Mouse (Mus musculus) frontal cortex, postnatal 14 days (tissue): ENCODE results near the gene Mcpt8.
"Not testable (repeated sequence)": the region's sequence is repeated elsewhere in the genome, so short reads cannot be mapped to it uniquely, and the experiment has no call there.

Source experiments
- DNase-seq, 2 experiments: peaks; one replicate each; pipeline ENCODE4 v3.0.0; 2022; ENCODE audit warnings: low spot score in 2 of 2

Gene Mcpt8

DNA sequence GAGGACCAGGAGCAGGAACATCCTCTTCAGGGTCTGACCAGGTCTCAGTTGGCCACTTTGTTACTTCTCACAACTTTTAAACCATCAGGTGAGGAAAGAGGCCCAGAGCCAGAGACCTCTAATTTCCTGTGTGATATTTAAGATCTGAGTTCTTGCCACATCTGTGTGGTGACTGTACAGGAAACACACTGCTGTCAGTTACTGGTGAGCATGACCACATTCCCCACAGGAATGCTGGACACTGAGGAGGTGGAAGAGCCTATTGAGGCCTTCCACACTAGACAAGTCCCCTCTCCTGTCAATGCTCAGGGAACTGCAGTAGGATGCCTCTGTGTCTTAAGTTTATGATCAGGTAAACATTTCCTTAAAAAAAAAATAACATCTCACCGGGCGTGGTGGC is at the start of gene Mcpt8:
Mcpt8 (minus strand) TSS at position 107 of the 400 bp plus-strand sequence.
- DNase-seq, result no peak

DNA sequence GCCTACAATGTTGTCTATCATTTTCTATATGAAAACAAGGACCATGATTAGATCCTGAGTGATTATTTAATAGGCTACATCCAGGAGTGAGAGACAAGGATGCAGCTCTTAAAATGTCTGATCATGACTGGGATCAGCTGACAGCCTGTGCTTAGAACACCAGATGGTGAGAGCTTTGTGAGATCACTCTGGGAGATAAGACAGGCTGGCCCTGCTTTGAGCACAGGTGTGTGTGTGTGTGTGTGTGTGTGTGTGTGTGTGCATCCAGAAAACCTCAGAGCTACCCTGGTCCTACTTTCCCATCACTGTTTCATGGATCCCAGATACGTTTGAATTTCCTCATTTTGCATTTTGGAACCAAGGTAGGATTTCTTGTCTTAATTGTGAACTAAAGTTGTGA is 48.6 kb upstream of the Mcpt8 start:
- not testable (repeated sequence) for DNase-seq

DNA sequence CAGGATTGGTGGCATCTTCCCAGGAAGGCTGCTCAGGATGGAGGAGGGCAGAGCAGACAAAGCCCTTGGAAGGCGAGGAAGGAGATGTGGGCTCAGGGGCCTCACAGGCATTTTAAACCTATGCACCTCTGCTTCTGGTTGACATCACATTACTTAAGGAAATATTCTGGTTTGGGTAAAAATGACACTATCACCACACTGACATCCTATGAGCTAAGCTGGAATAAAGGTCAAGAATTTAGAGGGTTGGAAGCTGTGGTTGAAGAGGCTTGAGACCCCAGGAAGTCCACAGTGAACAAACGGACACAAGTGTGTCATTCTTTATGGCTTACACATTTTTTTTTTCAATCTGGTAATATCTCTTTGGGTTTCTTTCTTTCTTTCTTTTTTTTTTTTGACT is 47.4 kb upstream of the Mcpt8 start, which contains the start of gene Gzmd:
Gzmd (minus strand) TSS at position 101 of the 400 bp plus-strand sequence.
- not testable (repeated sequence) for DNase-seq

DNA sequence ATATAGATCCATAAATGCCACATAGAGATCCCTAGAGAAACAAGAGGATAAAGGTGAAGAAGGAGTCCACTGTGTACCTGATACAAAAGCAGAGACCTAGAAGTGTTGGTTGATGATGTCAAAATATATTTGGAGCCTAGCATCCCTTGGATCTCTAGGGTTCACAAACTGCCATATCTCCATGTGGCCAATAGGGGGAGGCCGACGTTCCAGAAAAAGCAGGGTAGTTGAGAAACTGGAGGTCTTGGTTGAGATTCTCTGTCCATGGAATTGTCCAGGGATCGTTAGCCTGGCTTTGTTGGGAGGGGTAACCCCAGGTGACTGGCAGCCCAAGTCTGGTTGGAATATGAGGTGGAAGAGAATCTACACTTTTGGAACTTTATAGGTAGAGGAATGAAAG is 43.3 kb upstream of the Mcpt8 start:
- DNase-seq, result no peak

DNA sequence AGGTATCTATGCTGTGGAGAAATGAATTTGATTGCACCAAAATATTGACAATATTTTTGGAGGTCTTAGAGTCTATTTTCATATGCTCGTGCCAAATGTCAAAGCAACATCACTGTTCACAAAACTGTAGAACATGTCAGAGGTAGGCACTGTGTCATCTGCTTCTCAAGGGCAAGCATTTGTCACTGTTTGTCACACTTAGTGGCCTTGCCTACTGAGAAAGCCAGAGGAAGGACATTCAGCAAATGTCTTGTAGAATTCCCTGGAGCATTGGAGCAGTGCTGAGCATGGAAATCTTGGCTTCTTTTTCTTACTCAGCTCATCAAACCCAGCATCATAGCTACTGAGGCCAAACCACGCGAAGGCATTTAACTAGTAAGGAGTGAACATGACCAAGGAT is 38.4 kb upstream of the Mcpt8 start:
- DNase-seq, result no peak

DNA sequence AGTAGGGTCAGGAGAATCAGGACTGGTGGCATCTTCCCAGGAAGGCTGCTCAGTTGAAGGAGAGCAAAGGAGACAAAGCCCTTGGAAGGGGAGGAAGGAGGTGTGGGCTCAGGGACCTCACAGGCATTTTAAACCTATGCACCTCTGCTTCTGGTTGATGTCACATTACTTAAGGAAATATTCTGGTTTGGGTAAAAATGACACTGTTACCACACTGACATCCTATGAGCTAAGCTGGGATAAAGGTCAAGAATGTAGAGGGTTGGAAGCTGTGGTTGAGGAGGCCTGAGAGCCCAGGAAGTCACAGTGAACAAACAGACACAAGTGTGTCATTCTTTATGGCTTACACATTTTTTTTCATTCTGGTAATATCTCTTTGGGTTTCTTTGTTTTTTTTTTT is 35.5 kb upstream of the Mcpt8 start, which contains the start of gene Gzme:
Gzme (minus strand) TSS at position 101 of the 400 bp plus-strand sequence.
- no peak for DNase-seq

DNA sequence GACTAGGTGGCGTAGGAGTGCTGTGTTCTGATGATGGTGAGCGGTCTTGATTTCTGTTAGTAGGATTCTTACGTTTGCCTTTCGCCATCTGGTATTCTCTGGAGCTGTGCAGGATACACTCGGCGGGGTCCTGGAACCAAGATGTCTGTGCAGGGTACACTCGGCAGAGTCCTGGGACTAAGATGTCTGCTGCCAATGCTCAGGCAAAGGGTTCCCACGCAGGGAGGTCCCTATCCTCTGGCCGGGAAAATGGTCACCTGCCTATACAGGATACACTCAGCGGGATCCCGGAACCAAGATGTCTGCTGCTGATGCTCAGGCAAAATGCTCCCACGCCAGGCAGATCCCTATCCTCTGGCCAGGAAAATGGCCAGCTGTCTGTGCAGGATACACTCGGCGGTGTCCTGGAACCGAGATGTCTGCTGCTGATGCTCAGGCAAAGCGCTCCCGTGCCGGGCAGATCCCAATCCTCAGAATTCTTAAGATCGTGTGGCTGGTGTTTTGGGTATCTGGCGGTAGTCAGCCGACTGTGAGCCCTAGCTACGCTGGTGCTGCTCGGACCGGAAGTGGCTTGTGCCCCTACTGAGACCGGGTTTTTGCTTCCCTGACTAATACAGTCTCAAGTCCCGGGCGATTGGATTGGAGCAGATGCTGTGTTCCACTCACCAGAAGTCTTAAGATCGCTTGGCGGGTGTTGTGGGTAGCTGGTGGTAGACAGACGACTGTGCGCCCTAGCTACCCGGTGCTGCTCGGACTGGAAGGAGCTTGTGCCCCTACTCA is 30.6 kb upstream of the Mcpt8 start:
- DNase-seq, result not testable (repeated sequence)

DNA sequence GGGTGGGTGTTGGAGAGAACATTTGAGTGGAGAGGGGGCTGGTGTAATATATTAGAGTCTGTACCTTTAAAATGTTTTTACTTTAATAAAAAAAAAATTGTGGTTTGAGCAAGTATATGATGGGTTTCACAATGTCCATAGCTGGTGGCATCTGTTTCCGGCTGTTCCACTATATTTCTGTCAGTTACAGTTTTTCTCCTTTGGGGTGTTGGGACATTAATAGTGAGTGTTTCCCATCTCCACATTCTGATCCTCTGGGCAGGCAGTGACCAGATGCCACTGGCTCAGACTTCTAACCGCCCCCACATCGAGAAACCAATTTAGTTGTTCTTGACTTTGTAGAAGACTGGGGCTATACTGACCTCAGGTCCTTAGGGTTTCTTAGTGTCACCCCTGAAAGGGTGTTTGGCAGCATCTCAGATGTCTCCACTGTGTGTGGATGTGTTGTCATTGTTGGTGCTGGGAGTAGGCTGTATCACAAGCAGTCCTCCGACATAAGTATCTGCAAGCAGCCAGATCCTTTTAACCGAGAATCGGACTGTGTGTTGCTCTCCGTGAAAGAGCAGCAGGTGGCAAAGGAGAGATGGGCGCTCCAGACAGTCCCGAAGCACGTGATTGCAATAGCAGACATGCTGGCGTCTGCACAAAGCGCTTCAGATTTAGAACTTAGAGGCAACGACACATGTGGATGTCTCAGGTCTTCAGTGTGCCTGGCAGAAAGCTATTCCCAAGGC is 20.5 kb upstream of the Mcpt8 start:
- DNase-seq, result no peak

DNA sequence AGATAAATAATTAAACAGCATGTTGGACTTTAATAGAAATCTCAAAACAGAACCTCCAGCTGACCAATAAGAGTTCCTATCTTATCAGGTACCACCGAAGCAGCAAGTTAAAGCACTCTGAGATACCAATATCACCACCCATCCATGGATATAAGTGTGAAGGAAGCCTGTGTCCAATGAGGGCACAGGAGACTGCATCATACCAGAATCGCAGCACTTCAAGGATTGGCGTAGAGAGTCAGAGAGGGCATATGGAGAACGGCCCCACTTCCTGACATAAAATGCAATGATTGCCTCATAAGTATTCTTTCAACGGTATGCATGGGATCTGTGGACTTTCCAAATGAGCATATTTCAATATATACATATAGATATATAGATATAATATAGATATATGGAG is 19.9 kb upstream of the Mcpt8 start:
- DNase-seq, result no peak

DNA sequence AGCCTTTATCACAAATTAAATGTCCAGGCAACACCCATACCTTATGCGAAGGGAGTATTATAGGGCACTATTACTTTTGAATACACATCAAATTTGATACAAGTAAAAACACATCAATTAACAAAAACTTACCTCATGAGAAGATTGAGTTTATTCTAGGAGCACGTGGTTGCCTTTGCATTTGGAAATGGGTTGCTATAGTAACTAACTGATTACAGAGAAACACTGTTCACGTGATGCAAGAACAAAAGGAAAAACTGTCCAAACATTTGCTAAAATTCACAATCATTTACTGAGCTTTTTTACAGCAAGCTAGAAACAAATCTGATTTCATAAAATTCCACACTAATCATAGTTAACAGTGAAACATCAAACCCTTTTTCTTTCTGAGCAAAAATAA is 18.4 kb upstream of the Mcpt8 start:
- no peak for DNase-seq

DNA sequence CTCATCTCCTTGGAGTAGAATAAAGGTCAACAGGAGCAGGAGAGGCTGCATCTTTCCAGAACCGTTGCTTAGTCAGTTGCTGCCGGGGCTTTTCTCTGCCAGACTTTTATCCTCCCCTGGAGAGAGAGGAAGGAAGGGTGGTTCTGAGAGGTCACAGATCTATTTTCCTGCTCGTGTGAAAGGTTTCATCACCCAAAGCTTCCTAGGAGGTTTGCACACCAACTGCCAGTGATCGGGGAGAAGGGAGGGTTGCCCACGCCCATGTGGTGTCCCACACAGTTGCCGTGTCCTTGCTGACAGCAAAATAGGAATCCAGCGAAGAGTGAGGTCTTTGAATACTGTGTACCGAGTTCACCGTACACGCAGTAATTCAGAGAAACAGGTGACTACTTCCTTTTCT is 17.3 kb upstream of the Mcpt8 start, which contains the start of gene Ctsg:
Ctsg (minus strand) TSS at position 189 of the 400 bp plus-strand sequence.
- no peak for DNase-seq

DNA sequence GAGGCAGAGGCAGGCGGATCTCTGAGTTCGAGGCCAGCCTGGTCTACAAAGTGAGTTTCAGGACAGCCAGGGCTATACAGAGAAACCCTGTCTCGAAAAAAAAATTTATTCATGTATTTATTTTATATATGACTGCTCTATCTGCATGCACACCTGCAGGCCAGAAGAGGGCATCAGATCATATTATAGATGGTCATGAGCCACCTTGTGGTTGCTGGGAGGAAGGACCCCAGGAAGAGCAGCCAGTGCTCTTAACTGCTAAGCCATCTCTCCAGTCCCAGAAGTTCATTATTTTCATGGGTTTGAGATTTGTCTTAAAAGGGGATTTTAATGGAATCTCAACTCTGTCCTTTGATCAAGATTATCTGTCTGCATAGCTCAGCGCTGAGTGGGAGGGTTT is 13.9 kb upstream of the Mcpt8 start:
- no peak for DNase-seq

DNA sequence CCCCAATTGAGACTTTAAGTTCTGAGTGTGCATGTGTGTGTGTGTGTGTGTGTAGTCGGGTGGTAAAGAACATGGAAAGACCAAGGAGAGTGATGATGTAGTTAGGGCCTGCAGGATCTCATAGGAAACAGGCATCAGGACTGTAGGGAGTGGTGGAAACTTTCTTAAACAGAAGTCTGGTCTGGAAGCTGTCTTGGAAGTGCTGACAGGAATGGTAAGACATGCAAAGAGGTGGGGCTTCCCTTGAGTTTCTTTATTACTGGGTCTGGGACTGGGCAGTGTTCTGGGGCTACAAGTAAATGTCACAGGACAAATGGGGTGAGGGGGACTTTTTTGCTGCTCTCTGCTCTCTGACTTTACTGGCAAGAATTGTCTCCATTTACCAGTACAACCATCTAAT is 12.5 kb upstream of the Mcpt8 start:
- no peak for DNase-seq

DNA sequence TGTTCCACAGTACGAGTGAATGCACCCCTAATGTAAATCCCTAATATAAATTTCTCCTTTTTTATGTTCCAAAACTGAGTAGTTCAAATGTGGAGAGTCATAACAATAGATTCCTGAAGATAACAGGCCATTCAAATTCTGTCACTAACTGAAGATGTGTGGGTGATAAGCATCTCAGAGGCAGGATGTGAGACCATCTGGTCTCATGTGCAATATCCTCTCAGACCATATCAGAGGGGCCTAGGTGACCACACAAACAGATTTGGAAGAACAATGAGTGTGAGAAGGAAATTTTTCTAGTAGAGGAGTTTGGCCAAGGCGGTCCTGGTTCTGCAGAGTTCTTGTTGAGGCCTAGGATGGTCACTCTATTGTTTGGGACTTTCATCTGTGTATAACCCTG is 8.3 kb upstream of the Mcpt8 start:
- DNase-seq, result no peak

DNA sequence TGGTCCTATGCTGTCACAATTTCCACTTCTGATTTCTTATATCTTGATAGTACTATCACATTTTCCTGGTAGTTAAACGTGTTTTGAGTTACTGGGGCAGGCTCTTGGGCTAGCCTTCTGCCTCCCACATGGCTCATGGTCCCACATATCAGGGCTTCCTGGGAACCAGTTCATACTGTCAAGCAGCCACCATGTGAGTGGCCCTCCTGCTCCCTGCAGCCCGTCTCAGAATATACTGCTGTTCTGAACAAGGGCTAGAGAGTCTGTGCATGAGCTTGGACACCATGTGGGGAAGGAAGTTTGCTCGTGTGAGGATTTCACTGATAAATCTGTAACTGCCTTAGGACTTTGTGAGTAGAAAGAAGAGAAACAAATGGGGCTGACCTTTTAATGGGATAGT is 1.6 kb upstream of the Mcpt8 start:
- no peak for DNase-seq

DNA sequence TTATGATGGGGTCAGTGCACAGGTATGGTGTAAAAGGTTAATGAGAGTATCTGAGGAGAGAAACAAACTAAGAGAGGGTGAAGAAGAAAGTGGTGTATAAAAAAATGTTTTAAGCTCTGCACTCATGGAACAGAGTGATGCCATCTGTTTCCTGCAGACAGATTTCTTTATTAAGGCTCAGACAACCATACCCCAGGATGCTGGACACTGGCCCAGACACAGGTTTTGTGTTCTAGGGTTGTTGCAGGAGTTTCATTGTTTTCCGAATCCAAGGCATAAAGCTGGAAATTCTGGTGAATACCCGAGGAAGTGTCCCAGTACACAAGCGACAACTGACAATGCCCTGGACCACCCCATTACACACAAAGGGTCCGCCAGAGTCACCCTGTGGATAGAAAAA is 3.1 kb downstream of the Mcpt8 start:
- no peak for DNase-seq

DNA sequence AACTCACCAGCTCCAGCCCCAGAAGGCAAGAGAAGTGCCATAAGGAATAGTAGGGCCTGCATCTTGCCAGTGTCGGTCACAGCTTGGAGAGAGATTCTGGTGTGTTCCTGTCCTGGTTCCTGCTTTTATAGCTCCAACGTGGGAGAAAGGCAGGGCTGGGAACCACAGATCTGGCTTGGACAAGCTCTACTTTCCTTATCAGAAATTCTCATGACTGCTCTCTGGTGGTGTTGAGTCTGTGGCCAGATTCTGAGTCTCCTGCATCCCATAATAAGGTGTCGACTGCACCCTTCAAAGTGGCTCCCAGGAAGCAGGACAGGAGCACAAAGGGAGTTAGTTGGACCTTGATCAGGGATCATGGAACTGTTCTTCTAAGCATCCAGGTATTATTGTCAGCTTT is 22.9 kb downstream of the Mcpt8 start, which contains the start of gene Mcpt4:
Mcpt4 (minus strand) TSS at position 101 of the 400 bp plus-strand sequence.
- DNase-seq, result not testable (repeated sequence)

DNA sequence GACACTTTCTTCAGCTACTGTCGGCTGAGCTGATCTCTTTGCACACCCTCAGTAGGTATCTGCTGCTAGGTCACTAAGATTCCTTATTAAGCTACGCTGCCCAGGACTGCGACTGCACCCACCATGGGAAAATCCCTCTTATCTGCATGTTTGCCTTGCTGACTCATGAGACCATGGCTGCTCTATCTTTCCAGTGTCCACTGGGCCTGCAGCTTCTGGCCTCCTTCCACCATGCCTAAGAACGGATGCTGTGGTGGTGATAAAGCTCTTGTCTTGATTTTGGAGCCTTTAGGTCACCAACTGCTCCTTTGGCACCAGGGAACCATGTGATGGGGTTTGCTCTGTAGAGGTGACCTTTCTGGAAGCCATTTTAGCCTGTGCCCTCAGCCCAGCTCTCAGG is 27.4 kb downstream of the Mcpt8 start:
- no peak for DNase-seq

DNA sequence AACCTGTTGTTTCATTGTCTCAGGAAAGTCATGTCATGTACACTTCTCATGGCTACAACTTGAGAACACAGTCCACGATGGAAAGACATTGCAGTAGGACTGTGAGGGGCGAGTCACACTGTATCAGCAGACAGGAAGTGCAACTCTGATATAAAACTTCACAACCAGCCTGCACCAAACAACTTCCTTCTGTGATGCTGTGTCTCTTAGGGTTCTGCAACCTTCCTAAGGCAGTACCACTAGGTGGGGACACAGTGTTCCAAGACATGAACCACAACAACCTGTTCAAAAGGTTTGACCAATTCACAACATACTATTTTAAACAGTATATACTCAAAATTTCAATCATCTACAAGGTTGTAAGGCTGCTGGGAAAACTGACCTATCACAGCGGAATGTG is 29.7 kb downstream of the Mcpt8 start:
- DNase-seq, result no peak

DNA sequence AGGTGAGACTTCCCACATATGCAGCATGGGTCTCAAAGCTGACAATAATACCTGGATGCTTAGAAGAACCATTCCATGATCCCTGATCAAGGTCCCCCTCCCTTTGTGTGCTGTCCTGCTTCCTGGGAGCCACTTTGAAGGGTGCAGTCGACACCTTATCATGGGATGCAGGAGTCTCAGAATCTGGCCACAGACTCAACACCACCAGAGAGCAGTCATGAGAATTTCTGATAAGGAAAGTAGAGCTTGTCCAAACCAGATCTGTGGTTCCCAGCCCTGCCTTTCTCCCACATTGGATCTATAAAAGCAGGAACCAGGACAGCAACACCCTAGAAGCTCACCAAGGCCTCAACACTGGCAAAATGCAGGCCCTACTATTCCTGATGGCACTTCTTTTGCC is 43.3 kb downstream of the Mcpt8 start, which contains the start of gene Mcpt2:
Mcpt2 (plus strand) TSS at position 250 of the 400 bp plus-strand sequence.
- DNase-seq, result not testable (repeated sequence)

DNA sequence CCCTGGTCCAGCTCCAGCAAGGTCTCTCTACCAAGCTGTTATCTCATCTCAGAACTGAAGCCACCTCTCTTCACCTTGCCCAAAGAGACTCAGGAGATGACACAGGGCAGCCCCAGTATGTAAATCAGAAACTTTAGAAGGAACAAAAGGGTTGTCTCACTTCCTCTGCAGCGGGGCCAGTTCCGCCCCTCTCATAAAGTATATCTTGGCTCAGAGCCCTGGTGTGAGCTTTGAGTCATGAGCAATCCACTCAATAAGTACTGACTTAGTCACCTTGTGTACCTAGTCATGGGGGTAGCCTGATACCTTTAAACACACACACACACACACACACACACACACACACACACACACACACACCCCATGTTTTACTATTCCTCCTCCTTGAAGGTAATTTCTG is 50.6 kb downstream of the Mcpt8 start:
- DNase-seq, result no peak
